Mouse (Mus musculus): Measurements from ENCODE around the gene Nucks1. TPM values are rescaled to one million over a fixed set of nuclear protein-coding genes. Genes with fewer than 3 reads are reported as not detected.

The Nucks1 gene
- polyA plus RNA-seq, 1 experiment = 4.7 TPM

DNA sequence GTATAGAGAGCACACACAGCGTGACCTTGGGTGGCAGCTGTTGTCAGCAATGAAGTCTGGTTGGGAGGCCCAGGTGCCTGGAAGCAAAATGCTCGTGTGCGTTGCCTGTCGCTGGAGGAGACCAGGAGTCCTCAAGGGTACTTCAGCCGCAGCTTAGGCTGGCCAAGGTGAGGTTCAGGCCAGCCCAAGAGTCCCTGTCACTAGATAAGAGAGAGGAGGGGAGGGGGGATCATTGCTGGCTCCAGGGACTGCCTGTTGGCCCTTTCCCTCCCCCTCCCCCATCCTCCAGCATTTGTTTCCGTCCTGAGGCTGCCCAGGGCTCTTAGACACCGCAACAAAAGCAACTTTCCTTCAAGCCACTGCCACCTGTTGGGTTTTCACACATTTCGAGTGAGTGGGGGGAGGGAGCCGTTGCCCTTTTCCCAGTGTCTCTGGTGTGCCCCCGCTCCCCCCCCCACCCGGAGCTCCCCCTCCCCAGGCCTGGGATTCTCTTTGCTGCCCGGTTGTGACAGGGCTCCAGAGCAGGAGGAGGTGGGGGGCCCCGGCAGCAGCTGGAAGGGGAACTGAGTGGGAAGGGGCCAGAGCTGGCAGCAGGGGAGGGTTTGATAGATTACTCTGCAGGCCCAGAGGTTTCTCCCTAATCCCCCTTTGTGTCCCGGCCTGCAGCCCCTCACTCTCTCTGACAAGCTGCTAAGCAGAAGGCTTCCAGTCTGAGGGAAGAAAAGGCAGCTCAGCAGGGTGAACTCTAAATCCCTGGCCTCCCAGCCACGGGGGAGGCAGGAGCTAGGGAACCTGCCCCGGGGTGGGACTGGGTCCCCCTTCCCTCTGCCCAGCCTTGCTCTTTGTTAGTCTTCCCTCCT is 60.6 kb downstream of the Nucks1 start:
- H3K4me3 ChIP-seq (ENCODE audit: extremely low read depth, insufficient read depth, insufficient read length) = no peak overlapping the region
- 26% methylated on average over 16 of the region's 16 CpGs for WGBS

DNA sequence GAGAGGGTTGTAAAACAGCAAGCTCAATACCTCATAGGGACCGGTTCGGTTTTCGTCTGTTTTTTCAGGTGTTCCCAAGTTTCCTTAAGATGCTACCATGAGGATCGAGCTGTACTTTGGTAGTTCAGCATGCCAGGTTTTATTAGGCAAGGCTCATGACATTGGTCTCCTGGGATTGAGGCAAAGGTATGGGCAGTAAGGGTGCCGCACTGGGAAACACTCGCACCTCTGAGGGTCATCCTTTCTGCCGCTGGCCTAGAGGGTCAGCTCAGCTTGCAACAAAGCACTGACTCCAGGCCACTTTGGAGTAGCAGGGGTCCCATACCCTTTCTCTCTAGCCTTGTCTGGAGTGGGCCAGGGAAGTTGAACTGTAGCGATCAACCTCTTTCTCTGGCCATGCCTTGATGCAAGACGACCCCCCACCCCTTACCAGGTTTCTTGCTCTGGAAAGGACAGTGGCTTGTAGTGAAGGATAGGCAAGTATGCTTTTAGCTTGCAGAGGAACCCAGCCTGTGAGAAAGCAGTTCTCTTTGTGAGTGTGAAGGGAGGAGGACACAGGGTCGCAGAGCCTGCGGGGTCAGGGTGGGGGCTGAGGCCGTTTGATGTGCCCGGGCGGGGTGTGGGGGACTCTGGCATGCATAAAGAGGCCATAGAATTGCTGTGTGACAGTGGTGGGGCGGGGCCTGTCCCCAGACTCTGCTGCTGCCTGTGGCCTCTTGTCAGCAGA is 61.6 kb downstream of the Nucks1 start:
- Histone ChIP-seq H3K27ac (ENCODE audit: insufficient read depth, low read length) (peak overlapping the region; percentile 22; the same call in 1 of the 2 replicates), H3K36me3 (ENCODE audit: control insufficient read depth, insufficient read depth, low read length) (no peaks in the 10 kb centered on the region), H3K4me3 (ENCODE audit: extremely low read depth, insufficient read depth, insufficient read length) (no peak overlapping the region), H3K4me1 (ENCODE audit: control insufficient read depth, insufficient read depth, insufficient read length) (no peaks in the 10 kb centered on the region), H3K27me3 (ENCODE audit: control insufficient read depth, insufficient read depth, low read length) (no peaks in the 10 kb centered on the region)
- no peak for DNase-seq (ENCODE audit: low read depth in 1 of 2, low spot score in 2 of 2)
- WGBS = 73% methylated on average over 15 of the region's 15 CpGs
- TF ChIP-seq POLR2A (IDR thresholded peaks at IDR 0.05; ENCODE audit: low read depth, low read length) (no peak), CTCF (IDR thresholded peaks at IDR 0.05; ENCODE audit: extremely low read depth, insufficient read depth, insufficient read length, insufficient replicate concordance) (no peak)

More for the DNA sequence above, 60.6 kb downstream of the Nucks1 start:
- Histone ChIP-seq H3K36me3 (ENCODE audit: control insufficient read depth, insufficient read depth, low read length) (no peaks in the 10 kb centered on the region), H3K4me1 (ENCODE audit: control insufficient read depth, insufficient read depth, insufficient read length) (no peaks in the 10 kb centered on the region), H3K27ac (ENCODE audit: insufficient read depth, low read length) (no peak overlapping the region), H3K27me3 (ENCODE audit: control insufficient read depth, insufficient read depth, low read length) (no peaks in the 10 kb centered on the region)
- no peak for TF ChIP-seq CTCF (IDR thresholded peaks at IDR 0.05; ENCODE audit: extremely low read depth, insufficient read depth, insufficient read length, insufficient replicate concordance)
- no peak for TF ChIP-seq POLR2A (IDR thresholded peaks at IDR 0.05; ENCODE audit: low read depth, low read length)
- no peak for DNase-seq (ENCODE audit: low read depth in 1 of 2, low spot score in 2 of 2)

DNA sequence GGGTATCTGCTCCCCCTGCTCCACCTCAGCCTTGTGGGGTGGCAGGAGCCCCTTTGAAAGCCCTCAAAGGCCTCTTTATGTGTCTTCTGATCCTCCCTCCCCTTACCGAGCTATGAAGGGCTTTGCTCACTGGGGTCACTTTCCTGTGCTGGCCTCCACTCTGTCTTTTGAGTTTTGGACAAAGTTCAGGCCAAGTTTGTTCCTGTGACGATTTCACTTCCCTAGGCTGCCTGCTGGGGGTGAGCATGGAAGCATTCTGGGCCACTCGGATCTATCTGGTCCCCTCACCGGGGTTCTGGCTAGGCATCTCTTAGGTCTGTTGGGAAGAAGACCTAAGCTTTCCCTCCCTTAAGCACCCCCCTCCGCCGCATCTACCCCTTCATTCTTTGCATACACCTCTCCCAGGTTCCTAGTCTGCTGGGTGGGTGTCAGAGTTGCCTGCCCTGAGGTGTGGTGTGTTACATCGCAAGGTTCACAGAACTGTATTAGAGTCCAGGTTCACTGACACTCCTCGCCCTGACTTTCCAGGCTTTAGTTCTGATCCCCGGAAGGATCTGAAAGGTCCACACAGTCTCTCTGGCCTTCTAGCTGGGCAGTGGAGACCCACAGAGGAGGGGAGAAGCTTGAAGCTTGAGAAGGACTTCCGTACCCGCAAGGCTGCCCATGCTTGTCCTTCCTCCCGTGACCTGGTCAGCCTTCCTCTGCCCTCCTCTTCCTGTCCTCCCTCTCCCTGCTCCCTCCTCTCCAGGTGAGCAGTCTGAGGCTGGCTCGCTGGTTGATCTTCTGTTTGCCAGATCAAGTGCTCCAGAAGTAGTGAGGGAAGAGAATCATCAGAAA is 62.4 kb downstream of the Nucks1 start:
- Histone ChIP-seq H3K4me1 (ENCODE audit: control insufficient read depth, insufficient read depth, insufficient read length) (no peaks in the 10 kb centered on the region), H3K36me3 (ENCODE audit: control insufficient read depth, insufficient read depth, low read length) (no peaks in the 10 kb centered on the region), H3K4me3 (ENCODE audit: extremely low read depth, insufficient read depth, insufficient read length) (no peak overlapping the region), H3K27ac (ENCODE audit: insufficient read depth, low read length) (peak overlapping the region; percentile 22), H3K27me3 (ENCODE audit: control insufficient read depth, insufficient read depth, low read length) (no peaks in the 10 kb centered on the region)
- no peak for TF ChIP-seq POLR2A (IDR thresholded peaks at IDR 0.05; ENCODE audit: low read depth, low read length)
- TF ChIP-seq CTCF (IDR thresholded peaks at IDR 0.05; ENCODE audit: extremely low read depth, insufficient read depth, insufficient read length, insufficient replicate concordance) = no peak
- 74% methylated on average over 13 of the region's 13 CpGs for WGBS
- DNase-seq (ENCODE audit: low read depth in 1 of 2, low spot score in 2 of 2) = no peak

DNA sequence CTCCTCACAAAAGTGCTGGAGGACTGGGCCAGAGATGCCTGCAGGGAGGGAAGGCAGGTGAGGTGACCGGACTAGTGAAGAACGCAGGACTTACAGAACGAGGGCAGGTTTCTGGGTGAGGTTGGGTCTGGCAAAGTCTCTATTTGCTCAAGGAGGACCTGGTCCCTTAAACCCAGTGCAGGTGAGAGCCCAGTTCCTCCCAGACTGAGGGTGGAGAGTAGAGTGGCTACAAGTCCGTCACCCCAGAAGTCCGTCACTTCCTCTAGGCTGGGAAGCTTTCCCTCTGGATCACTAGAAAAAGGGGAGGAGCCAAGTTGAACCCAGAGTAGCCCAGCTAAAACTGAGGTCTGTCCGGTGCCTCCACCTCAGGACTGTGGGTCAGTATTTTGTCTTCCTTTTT is 63.7 kb downstream of the Nucks1 start:
- Histone ChIP-seq H3K36me3 (ENCODE audit: control insufficient read depth, insufficient read depth, low read length) (no peaks in the 10 kb centered on the region), H3K4me3 (ENCODE audit: extremely low read depth, insufficient read depth, insufficient read length) (no peak overlapping the region), H3K4me1 (ENCODE audit: control insufficient read depth, insufficient read depth, insufficient read length) (no peaks in the 10 kb centered on the region), H3K27ac (ENCODE audit: insufficient read depth, low read length) (no peak overlapping the region), H3K27me3 (ENCODE audit: control insufficient read depth, insufficient read depth, low read length) (no peaks in the 10 kb centered on the region)
- no peak for DNase-seq (ENCODE audit: low read depth in 1 of 2, low spot score in 2 of 2)
- WGBS = 86% methylated on average over 6 of the region's 6 CpGs
- no peak for TF ChIP-seq CTCF (IDR thresholded peaks at IDR 0.05; ENCODE audit: extremely low read depth, insufficient read depth, insufficient read length, insufficient replicate concordance)
- TF ChIP-seq POLR2A (IDR thresholded peaks at IDR 0.05; ENCODE audit: low read depth, low read length) = no peak

DNA sequence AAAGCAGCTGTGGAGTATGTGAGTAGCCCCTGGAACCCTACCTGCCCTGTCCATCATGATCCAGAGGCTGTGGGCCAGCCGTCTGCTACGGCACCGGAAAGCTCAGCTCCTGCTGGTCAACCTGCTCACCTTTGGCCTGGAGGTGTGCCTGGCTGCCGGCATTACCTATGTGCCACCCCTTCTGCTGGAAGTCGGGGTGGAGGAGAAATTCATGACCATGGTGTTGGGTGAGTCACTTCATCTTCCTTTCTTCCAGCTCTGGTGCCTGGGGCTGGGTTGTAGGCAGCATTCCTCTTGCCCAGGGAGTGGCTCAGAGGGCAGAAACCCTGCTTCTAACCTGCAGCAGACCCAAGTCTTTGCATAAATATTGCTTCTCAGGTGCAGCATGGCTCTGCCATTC is 66.6 kb downstream of the Nucks1 start:
- no peaks in the 10 kb centered on the region for H3K36me3 ChIP-seq (ENCODE audit: control insufficient read depth, insufficient read depth, low read length)
- H3K4me1 ChIP-seq (ENCODE audit: control insufficient read depth, insufficient read depth, insufficient read length) = no peaks in the 10 kb centered on the region
- no peak for DNase-seq (ENCODE audit: low read depth in 1 of 2, low spot score in 2 of 2)
- no peaks in the 10 kb centered on the region for H3K27me3 ChIP-seq (ENCODE audit: control insufficient read depth, insufficient read depth, low read length)
- peak overlapping the region; percentile 35; the same call in 1 of the 2 replicates for H3K27ac ChIP-seq (ENCODE audit: insufficient read depth, low read length)
- WGBS = 86% methylated on average over 5 of the region's 5 CpGs
- no peak for TF ChIP-seq POLR2A (IDR thresholded peaks at IDR 0.05; ENCODE audit: low read depth, low read length)
- TF ChIP-seq CTCF (IDR thresholded peaks at IDR 0.05; ENCODE audit: extremely low read depth, insufficient read depth, insufficient read length, insufficient replicate concordance) = no peak
- 0 out of 2 replicates have a peak overlapping the region, but pooled peaks have one; percentile 22 for H3K4me3 ChIP-seq (ENCODE audit: extremely low read depth, insufficient read depth, insufficient read length)

DNA sequence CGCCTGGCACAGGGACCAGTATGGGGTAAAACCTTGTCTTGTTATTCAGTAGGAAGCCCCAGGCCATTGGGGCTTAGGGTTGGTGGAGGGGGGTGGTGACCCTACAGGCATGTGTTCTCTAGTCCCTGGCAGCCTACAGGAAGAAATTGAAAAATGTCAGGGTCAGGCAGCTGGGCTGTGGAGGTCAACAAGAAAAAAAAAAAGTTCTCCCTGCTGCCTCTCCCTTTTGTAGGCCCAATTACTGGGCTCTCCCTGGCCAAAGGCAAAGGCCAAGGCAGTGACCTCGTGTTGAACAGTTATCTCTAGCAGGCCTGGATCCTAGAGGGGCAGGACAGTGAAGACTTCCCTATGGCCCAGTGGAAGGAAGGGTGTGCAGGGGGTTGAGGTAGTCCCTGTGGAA is 70.1 kb downstream of the Nucks1 start:
- no peak for DNase-seq (ENCODE audit: low read depth in 1 of 2, low spot score in 2 of 2)
- TF ChIP-seq CTCF (IDR thresholded peaks at IDR 0.05; ENCODE audit: extremely low read depth, insufficient read depth, insufficient read length, insufficient replicate concordance) (no peak), POLR2A (IDR thresholded peaks at IDR 0.05; ENCODE audit: low read depth, low read length) (no peak)
- no peaks in the 10 kb centered on the region for H3K36me3 ChIP-seq (ENCODE audit: control insufficient read depth, insufficient read depth, low read length)
- H3K27ac ChIP-seq (ENCODE audit: insufficient read depth, low read length) = no peak overlapping the region
- H3K4me1 ChIP-seq (ENCODE audit: control insufficient read depth, insufficient read depth, insufficient read length) = no peaks in the 10 kb centered on the region
- H3K27me3 ChIP-seq (ENCODE audit: control insufficient read depth, insufficient read depth, low read length) = no peaks in the 10 kb centered on the region
- H3K4me3 ChIP-seq (ENCODE audit: extremely low read depth, insufficient read depth, insufficient read length) = no peak overlapping the region
- WGBS = 67% methylated on average over 2 of the region's 2 CpGs
